Mouse (Mus musculus) G1E (cell line): ENCODE measurements around the gene Spg7.

Source experiments
- CTCF ChIP-seq: IDR thresholded peaks from 2 replicates; pipeline ENCODE4 v1.5.1; 2012; ENCODE audit warnings: low read depth, low read length, inconsistent platforms, mixed read lengths
- GATA1 ChIP-seq: IDR thresholded peaks from 2 replicates; pipeline ENCODE4 v1.6.1; 2012; ENCODE audit warnings: borderline replicate concordance, low read length, inconsistent platforms, mixed read lengths
- GATA2 ChIP-seq: IDR thresholded peaks from 2 replicates; pipeline ENCODE4 v1.6.1; 2012; ENCODE audit warnings: low read depth, low read length, inconsistent platforms, borderline replicate concordance
- POLR2AphosphoS5 ChIP-seq: IDR thresholded peaks from 2 replicates; pipeline ENCODE4 v1.6.1; 2012; ENCODE audit warnings: low read depth, low read length, inconsistent platforms; ENCODE audit not compliant: insufficient replicate concordance

- TF ChIP-seq CTCF (no peak), GATA1 (no peak), POLR2AphosphoS5 (no peak), GATA2 (no peak)
These were observed 51.2 kb downstream of the Spg7 start for GRCm38 (mm10) chr8:123113908-123114469.
